Mouse (Mus musculus): ENCODE results near the gene Atp8b2. TPM values are rescaled to one million over a fixed set of nuclear protein-coding genes. Genes with fewer than 3 reads are reported as not detected.

The Atp8b2 gene
- polyA plus RNA-seq, 1 experiment: 30.6 TPM

- Histone ChIP-seq H3K27ac (ENCODE audit: control insufficient read depth, insufficient read depth, low read depth, low read length, poor library complexity) (no peak overlapping the region), H3K4me1 (ENCODE audit: control insufficient read depth, insufficient read depth, low read length) (no peaks in the 10 kb centered on the region; the same call in none of the 2 replicates), H3K4me3 (replicated peaks; ENCODE audit: control insufficient read depth, low read depth, low read length) (no peak overlapping the region)
- TF ChIP-seq POLR2A (IDR thresholded peaks at IDR 0.05; ENCODE audit: borderline replicate concordance, control insufficient read depth, low read depth, low read length) (no peak), CTCF (IDR thresholded peaks at IDR 0.05; ENCODE audit: control insufficient read depth, insufficient read depth, low read length) (no peak)
- 66% methylated on average over 5 of the region's 5 CpGs for WGBS
Observed at GRCm38 (mm10) chr3:89896571-89896970, 66.7 kb downstream of the Atp8b2 start.

- H3K4me3 ChIP-seq (replicated peaks; ENCODE audit: control insufficient read depth, low read depth, low read length): no peak overlapping the region
- peaks cover 2% of the 10 kb centered on the region; the same call in 1 of the 2 replicates for H3K4me1 ChIP-seq (ENCODE audit: control insufficient read depth, insufficient read depth, low read length)
- H3K27ac ChIP-seq (ENCODE audit: control insufficient read depth, insufficient read depth, low read depth, low read length, poor library complexity): no peak overlapping the region
- no peak for TF ChIP-seq CTCF (IDR thresholded peaks at IDR 0.05; ENCODE audit: control insufficient read depth, insufficient read depth, low read length)
- no peak for TF ChIP-seq POLR2A (IDR thresholded peaks at IDR 0.05; ENCODE audit: borderline replicate concordance, control insufficient read depth, low read depth, low read length)
- WGBS: 71% methylated on average over 5 of the region's 5 CpGs
Observed at GRCm38 (mm10) chr3:89892517-89893106, 70.7 kb downstream of the Atp8b2 start.

- TF ChIP-seq CTCF (IDR thresholded peaks at IDR 0.05; ENCODE audit: control insufficient read depth, insufficient read depth, low read length): no peak
- TF ChIP-seq POLR2A (IDR thresholded peaks at IDR 0.05; ENCODE audit: borderline replicate concordance, control insufficient read depth, low read depth, low read length): no peak
- Histone ChIP-seq H3K27ac (ENCODE audit: control insufficient read depth, insufficient read depth, low read depth, low read length, poor library complexity) (no peak overlapping the region), H3K4me1 (ENCODE audit: control insufficient read depth, insufficient read depth, low read length) (peaks cover 2% of the 10 kb centered on the region; the same call in 1 of the 2 replicates)
Observed at GRCm38 (mm10) chr3:89891696-89892095, 71.6 kb downstream of the Atp8b2 start.

GRCm38 (mm10) chr3:89889841-89890430 lies 73.4 kb downstream of the Atp8b2 start:
- Histone ChIP-seq H3K4me1 (ENCODE audit: control insufficient read depth, insufficient read depth, low read length) (peaks cover 2% of the 10 kb centered on the region; the same call in 1 of the 2 replicates), H3K27ac (ENCODE audit: control insufficient read depth, insufficient read depth, low read depth, low read length, poor library complexity) (no peak overlapping the region), H3K4me3 (replicated peaks; ENCODE audit: control insufficient read depth, low read depth, low read length) (no peak overlapping the region)
- WGBS: 62% methylated on average over 8 of the region's 8 CpGs
- TF ChIP-seq CTCF (IDR thresholded peaks at IDR 0.05; ENCODE audit: control insufficient read depth, insufficient read depth, low read length) (no peak), POLR2A (IDR thresholded peaks at IDR 0.05; ENCODE audit: borderline replicate concordance, control insufficient read depth, low read depth, low read length) (no peak)

More at GRCm38 (mm10) chr3:89891696-89892095, 71.6 kb downstream of the Atp8b2 start:
- no peak overlapping the region for H3K4me3 ChIP-seq (replicated peaks; ENCODE audit: control insufficient read depth, low read depth, low read length)

Other genes starting within 250 kb of the Atp8b2 start
- gene Adar, start 248.5 kb downstream of the Atp8b2 start, polyA plus RNA-seq (2011; ENCODE audit: insufficient read depth, insufficient read length, low replicate concordance, missing spikeins): 17.6 and 48.3 TPM in 2 replicates
- gene Chrnb2, start 198.9 kb downstream of the Atp8b2 start, polyA plus RNA-seq (2011; ENCODE audit: insufficient read depth, insufficient read length, low replicate concordance, missing spikeins): 0.14 and 0.32 TPM in 2 replicates
- gene Ube2q1, start 189.9 kb downstream of the Atp8b2 start, polyA plus RNA-seq (2011; ENCODE audit: insufficient read depth, insufficient read length, low replicate concordance, missing spikeins): 44.2 and 78.7 TPM in 2 replicates
- 1.2 and 1.7 TPM in 2 replicates for gene She, start 132.1 kb downstream of the Atp8b2 start, polyA plus RNA-seq (2011; ENCODE audit: insufficient read depth, insufficient read length, low replicate concordance, missing spikeins)
- gene Il6ra, start 50.3 kb downstream of the Atp8b2 start, polyA plus RNA-seq (2011; ENCODE audit: insufficient read depth, insufficient read length, low replicate concordance, missing spikeins): 6.5 and 11.4 TPM in 2 replicates
- 34.2 and 70.1 TPM in 2 replicates for gene Hax1, start 35.3 kb upstream of the Atp8b2 start, polyA plus RNA-seq (2011; ENCODE audit: insufficient read depth, insufficient read length, low replicate concordance, missing spikeins)
- 31.4 and 49.9 TPM in 2 replicates for gene 4933434E20Rik, start 88.1 kb upstream of the Atp8b2 start, polyA plus RNA-seq (2011; ENCODE audit: insufficient read depth, insufficient read length, low replicate concordance, missing spikeins)
- 57.2 and 89.7 TPM in 2 replicates for gene Ubap2l, start 89.1 kb upstream of the Atp8b2 start, polyA plus RNA-seq (2011; ENCODE audit: insufficient read depth, insufficient read length, low replicate concordance, missing spikeins)
- gene Tpm3, start 109.1 kb upstream of the Atp8b2 start, polyA plus RNA-seq (2011; ENCODE audit: insufficient read depth, insufficient read length, low replicate concordance, missing spikeins): 645 and 665 TPM in 2 replicates
- gene Nup210l, start 140.6 kb upstream of the Atp8b2 start, polyA plus RNA-seq (2011; ENCODE audit: insufficient read depth, insufficient read length, low replicate concordance, missing spikeins): 0.79 and 1.5 TPM in 2 replicates